Mouse (Mus musculus) cortical plate, adult 2 months (tissue): Measurements from ENCODE around the gene Cgas.

Source experiments
- CTCF ChIP-seq: fragments of 200-500 bp; IDR thresholded peaks from 2 replicates; pipeline ENCODE4 v1.5.1; 2011; ENCODE audit warnings: mild to moderate bottlenecking, control low read depth, low read length; ENCODE audit not compliant: insufficient read depth; ENCODE audit errors: extremely low read depth
- POLR2A ChIP-seq: fragments of 200-500 bp; IDR thresholded peaks from 2 replicates; pipeline ENCODE4 v1.6.1; 2011; ENCODE audit warnings: mild to moderate bottlenecking, low read length, control low read depth; ENCODE audit not compliant: insufficient read depth; ENCODE audit errors: extremely low read depth

- no peak for TF ChIP-seq CTCF
- TF ChIP-seq POLR2A: no peak
Measured at GRCm38 (mm10) chr9:78482386-78482785, 39.3 kb upstream of the Cgas start.
